Mouse (Mus musculus) MEL (cell line): ENCODE measurements around the gene Ankfn1. TPM values are rescaled to one million over a fixed set of nuclear protein-coding genes. Genes with fewer than 3 reads are reported as not detected.

Experiments used
- DNase-seq: peaks from one replicate; pipeline ENCODE4 v3.0.0; 2011; ENCODE audit warnings: low read depth, low spot score
- H3K27ac ChIP-seq: 2 replicates; pipeline ENCODE4 v1.5.1; 2012; ENCODE audit warnings: low read depth, mild to moderate bottlenecking, control low read depth, low read length, moderate library complexity; ENCODE audit not compliant: control insufficient read depth
- H3K27me3 ChIP-seq, 2 experiments: fragments of 150-350 bp in 1 of 2; sonication (generic) in 1 of 2; 2 replicates each; pipeline ENCODE4 v1.6.1; 2012; ENCODE audit warnings: low read length in 2 of 2, mild to moderate bottlenecking in 2 of 2, improper control_type of control experiment in 1 of 2, moderate library complexity in 1 of 2; ENCODE audit not compliant: insufficient read depth in 2 of 2, control insufficient read depth in 1 of 2
- H3K36me3 ChIP-seq, 2 experiments: 2 replicates each; pipeline ENCODE4 v1.6.1; 2012 to 2014; ENCODE audit warnings: low read length in 2 of 2, improper control_type of control experiment in 1 of 2, inconsistent platforms in 1 of 2, mild to moderate bottlenecking in 1 of 2; ENCODE audit not compliant: insufficient read depth in 2 of 2, control insufficient read depth in 1 of 2
- H3K4me1 ChIP-seq, 2 experiments: fragments of 150-350 bp in 1 of 2; sonication (generic) in 1 of 2; 2 replicates each; pipeline ENCODE4 v1.6.1; 2012; ENCODE audit warnings: low read length in 2 of 2, improper control_type of control experiment in 1 of 2, mild to moderate bottlenecking in 1 of 2; ENCODE audit not compliant: insufficient read depth in 2 of 2, control insufficient read depth in 1 of 2
- H3K4me3 ChIP-seq, 2 experiments: fragments of 150-350 bp in 1 of 2; sonication (generic) in 1 of 2; 2 replicates each; pipeline ENCODE4 v1.5.1; 2012; ENCODE audit warnings: low read depth in 2 of 2, low read length in 2 of 2, mild to moderate bottlenecking in 2 of 2, moderate library complexity in 2 of 2, control low read depth in 1 of 2, improper control_type of control experiment in 1 of 2; ENCODE audit not compliant: control insufficient read depth in 1 of 2, insufficient read depth in 1 of 2
- H3K79me2 ChIP-seq: 2 replicates; pipeline ENCODE4 v1.6.1; 2012; ENCODE audit warnings: mild to moderate bottlenecking, low read length, moderate library complexity; ENCODE audit not compliant: control insufficient read depth, poor library complexity, insufficient read depth
- H3K9ac ChIP-seq: 2 replicates; pipeline ENCODE4 v1.6.1; 2012; ENCODE audit warnings: low read depth, mild to moderate bottlenecking, control low read depth, low read length, moderate library complexity; ENCODE audit not compliant: control insufficient read depth, poor library complexity, severe bottlenecking
- H3K9me3 ChIP-seq: fragments of 150-350 bp; sonication (generic); replicated peaks from 2 replicates; pipeline ENCODE4 v1.6.1; 2012; ENCODE audit warnings: mild to moderate bottlenecking, low read length, improper control_type of control experiment, moderate library complexity; ENCODE audit not compliant: insufficient read depth
- BHLHE40 ChIP-seq: IDR thresholded peaks from 2 replicates; pipeline ENCODE4 v1.6.1; 2012; ENCODE audit warnings: low read depth, mild to moderate bottlenecking, inconsistent platforms, low read length, improper control_type of control experiment, borderline replicate concordance
- CHD1 ChIP-seq: IDR thresholded peaks from 2 replicates; pipeline ENCODE4 v1.6.1; 2012; ENCODE audit warnings: low read depth, mild to moderate bottlenecking, inconsistent platforms, low read length, improper control_type of control experiment
- CTCF ChIP-seq, 3 experiments: IDR thresholded peaks in 2 of 3; conservative IDR thresholded peaks in 1 of 3; 2 replicates each; pipeline ENCODE4 v1.5.1; 2011 to 2012; ENCODE audit warnings: low read length in 3 of 3, low read depth in 2 of 3, mild to moderate bottlenecking in 2 of 3, improper control_type of control experiment in 1 of 3, inconsistent platforms in 1 of 3, mixed read lengths in 1 of 3, moderate library complexity in 1 of 3; ENCODE audit not compliant: control insufficient read depth in 1 of 3, insufficient read depth in 1 of 3, poor library complexity in 1 of 3, severe bottlenecking in 1 of 3
- E2F4 ChIP-seq: IDR thresholded peaks from 2 replicates; pipeline ENCODE4 v1.6.1; 2011; ENCODE audit warnings: low read depth, low read length, improper control_type of control experiment, borderline replicate concordance
- EP300 ChIP-seq, 2 experiments: IDR thresholded peaks; 2 replicates each; pipeline ENCODE4 v1.6.1; 2011; ENCODE audit warnings: improper control_type of control experiment in 2 of 2, low read length in 2 of 2, low read depth in 1 of 2, mild to moderate bottlenecking in 1 of 2
- ETS1 ChIP-seq: IDR thresholded peaks from 2 replicates; pipeline ENCODE4 v1.6.1; 2012; ENCODE audit warnings: low read depth, mild to moderate bottlenecking, inconsistent platforms, low read length, improper control_type of control experiment, moderate library complexity
- GATA1 ChIP-seq: IDR thresholded peaks from 2 replicates; pipeline ENCODE4 v1.6.1; 2011; ENCODE audit warnings: low read depth, low read length, improper control_type of control experiment
- KAT2A ChIP-seq: conservative IDR thresholded peaks from 2 replicates; pipeline ENCODE4 v1.6.1; 2012; ENCODE audit warnings: low read depth, low read length, improper control_type of control experiment, inconsistent platforms
- MAZ ChIP-seq: IDR thresholded peaks from 2 replicates; pipeline ENCODE4 v1.6.1; 2012; ENCODE audit warnings: low read depth, mild to moderate bottlenecking, inconsistent platforms, low read length, improper control_type of control experiment
- MEF2A ChIP-seq: IDR thresholded peaks from 2 replicates; pipeline ENCODE4 v1.6.1; 2014; ENCODE audit warnings: low read depth, mild to moderate bottlenecking, inconsistent platforms, low read length, improper control_type of control experiment; ENCODE audit not compliant: poor library complexity, insufficient replicate concordance, severe bottlenecking; ENCODE audit errors: extremely low read depth
- MYB ChIP-seq: IDR thresholded peaks from 2 replicates; pipeline ENCODE4 v1.6.1; 2011; ENCODE audit warnings: mild to moderate bottlenecking, low read depth, low read length, improper control_type of control experiment
- NELFE ChIP-seq: IDR thresholded peaks from 2 replicates; pipeline ENCODE4 v1.6.1; 2011; ENCODE audit warnings: low read depth, low read length, improper control_type of control experiment
- NRF1 ChIP-seq: IDR thresholded peaks from 2 replicates; pipeline ENCODE4 v1.6.1; 2014; ENCODE audit warnings: low read depth, mild to moderate bottlenecking, inconsistent platforms, low read length, improper control_type of control experiment, moderate library complexity; ENCODE audit not compliant: poor library complexity, insufficient read depth, severe bottlenecking
- POLR2AphosphoS2 ChIP-seq: IDR thresholded peaks from 2 replicates; pipeline ENCODE4 v1.6.1; 2011; ENCODE audit warnings: low read length, improper control_type of control experiment
- POLR2AphosphoS5 ChIP-seq: IDR thresholded peaks from 2 replicates; pipeline ENCODE4 v1.6.1; 2012; ENCODE audit warnings: low read depth, borderline replicate concordance, mild to moderate bottlenecking, inconsistent platforms, low read length, moderate library complexity, mixed read lengths
- RAD21 ChIP-seq: IDR thresholded peaks from 2 replicates; pipeline ENCODE4 v1.6.1; 2011; ENCODE audit warnings: mild to moderate bottlenecking, low read depth, low read length, improper control_type of control experiment
- RCOR1 ChIP-seq: IDR thresholded peaks from 2 replicates; pipeline ENCODE4 v1.6.1; 2012; ENCODE audit warnings: low read depth, mild to moderate bottlenecking, inconsistent platforms, low read length, improper control_type of control experiment
- SIN3A ChIP-seq: IDR thresholded peaks from 2 replicates; pipeline ENCODE4 v1.6.1; 2012; ENCODE audit warnings: low read length, improper control_type of control experiment, inconsistent platforms
- SMC3 ChIP-seq: IDR thresholded peaks from 2 replicates; pipeline ENCODE4 v1.6.1; 2011; ENCODE audit warnings: low read depth, low read length, improper control_type of control experiment
- TAL1 ChIP-seq: IDR thresholded peaks from 2 replicates; pipeline ENCODE4 v1.6.1; 2012; ENCODE audit warnings: mild to moderate bottlenecking, inconsistent platforms, low read length, moderate library complexity, mixed read lengths
- TCF12 ChIP-seq: IDR thresholded peaks from 2 replicates; pipeline ENCODE4 v1.6.1; 2014; ENCODE audit warnings: low read depth, mild to moderate bottlenecking, inconsistent platforms, low read length, improper control_type of control experiment, moderate library complexity
- UBTF ChIP-seq: IDR thresholded peaks from 2 replicates; pipeline ENCODE4 v1.6.1; 2012; ENCODE audit warnings: low read depth, mild to moderate bottlenecking, inconsistent platforms, low read length, improper control_type of control experiment, moderate library complexity, borderline replicate concordance; ENCODE audit not compliant: insufficient read depth
- ZC3H11A ChIP-seq: IDR thresholded peaks from 2 replicates; pipeline ENCODE4 v1.6.1; 2012; ENCODE audit warnings: low read depth, mild to moderate bottlenecking, inconsistent platforms, low read length, improper control_type of control experiment
- ZKSCAN1 ChIP-seq: IDR thresholded peaks from 2 replicates; pipeline ENCODE4 v1.6.1; 2012; ENCODE audit warnings: low read depth, mild to moderate bottlenecking, inconsistent platforms, low read length, improper control_type of control experiment, moderate library complexity
- ZMIZ1 ChIP-seq: IDR thresholded peaks from 2 replicates; pipeline ENCODE4 v1.6.1; 2012; ENCODE audit warnings: low read depth, mild to moderate bottlenecking, inconsistent platforms, low read length, improper control_type of control experiment, moderate library complexity
- ZNF384 ChIP-seq: IDR thresholded peaks from 2 replicates; pipeline ENCODE4 v1.6.1; 2012; ENCODE audit warnings: low read depth, mild to moderate bottlenecking, inconsistent platforms, low read length, improper control_type of control experiment
- polyA plus RNA-seq, 2 experiments: library from polyadenylated mRNA; stranded (reverse) in 1 of 2; unstranded in 1 of 2; fragments of >175 nt in 1 of 2; fragments of >200 nt in 1 of 2; gene quantifications; 2 replicates each; pipeline versions ENCODE4 v1.2.1 to v1.2.4; 2012; ENCODE audit warnings: low replicate concordance in 2 of 2, low read depth in 1 of 2; ENCODE audit not compliant: insufficient read length in 2 of 2, insufficient read depth in 1 of 2, missing spikeins in 1 of 2
- total RNA-seq: library from RNA; depleted of rRNA; stranded (reverse); fragments of 300-350 nt; gene quantifications from 2 replicates; pipeline ENCODE4 v1.2.3, GENCODE M21; 2012

The Ankfn1 gene
- total and polyA plus RNA-seq, 3 experiments = not detected

DNA sequence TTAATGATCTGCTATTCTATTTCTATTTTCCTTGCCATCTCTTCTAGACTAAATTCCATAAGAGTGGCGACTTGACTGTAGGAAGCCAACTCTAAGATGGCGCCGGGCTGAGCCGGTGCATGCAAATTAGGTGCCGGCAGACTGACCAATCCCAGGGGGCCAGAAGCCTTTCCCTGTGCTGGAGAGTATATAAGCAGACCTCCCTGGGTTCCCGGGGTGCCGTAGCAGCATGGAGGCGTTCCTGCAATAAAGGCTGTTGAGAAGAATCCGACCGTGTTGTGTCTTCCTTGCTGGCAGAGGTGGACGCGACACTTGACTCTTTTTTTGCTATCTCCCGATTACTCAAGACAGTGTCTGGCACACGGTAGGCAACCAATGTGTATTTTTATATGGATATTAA is 374.0 kb downstream of the Ankfn1 start:
- no peaks in the 10 kb centered on the region for H3K36me3 ChIP-seq
- H3K79me2 ChIP-seq = no peaks in the 10 kb centered on the region
- DNase-seq = no peak
- no peaks in the 10 kb centered on the region for H3K4me1 ChIP-seq
- H3K27me3 ChIP-seq = no peaks in the 10 kb centered on the region; a peak in 1 of 4 replicates
- no peaks in the 10 kb centered on the region for H3K9me3 ChIP-seq
- no peak for TF ChIP-seq MAZ
- no peak for TF ChIP-seq POLR2AphosphoS2
- TF ChIP-seq E2F4 = no peak
- TF ChIP-seq TCF12 = no peak
- no peak for TF ChIP-seq SIN3A
- TF ChIP-seq KAT2A = no peak
- no peak for TF ChIP-seq MYB
- no peak for TF ChIP-seq GATA1
- TF ChIP-seq NRF1 = no peak
- TF ChIP-seq BHLHE40 = no peak
- TF ChIP-seq ZKSCAN1 = no peak
- no peak for TF ChIP-seq ZNF384
- TF ChIP-seq ETS1 = no peak
- TF ChIP-seq CHD1 = no peak
- TF ChIP-seq MEF2A = no peak
- no peak for TF ChIP-seq RCOR1
- TF ChIP-seq ZMIZ1 = no peak
- H3K9ac ChIP-seq = no peak overlapping the region
- no peak overlapping the region for H3K4me3 ChIP-seq
- H3K27ac ChIP-seq = no peak overlapping the region

DNA sequence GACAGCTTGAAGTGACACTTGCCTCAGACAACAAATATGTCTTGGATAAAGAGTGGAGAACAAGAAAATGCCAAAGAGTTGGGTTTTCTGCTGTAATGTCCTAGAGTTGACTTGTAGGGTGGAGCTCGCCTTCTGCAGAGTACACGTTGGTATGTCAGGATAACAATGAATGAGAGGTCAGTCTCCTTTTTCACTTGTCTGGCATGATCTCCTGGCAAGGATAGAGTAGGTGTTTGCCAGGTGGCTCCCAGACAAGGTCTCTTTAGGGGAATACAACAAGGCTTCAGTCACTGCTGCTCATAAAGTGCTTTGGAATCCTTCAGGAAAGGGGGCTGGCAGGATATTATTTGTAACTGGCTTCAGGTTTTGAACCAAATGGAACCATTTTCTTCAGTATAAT is 388.6 kb downstream of the Ankfn1 start:
- DNase-seq = no peak
- TF ChIP-seq CTCF (IDR thresholded peaks at IDR 0.05 in 2 of 3, conservative IDR thresholded peaks at IDR 0.05 in 1 of 3; ENCODE audit: control insufficient read depth in 1 of 3, insufficient read depth in 1 of 3, low read depth in 2 of 3, low read length in 3 of 3, poor library complexity in 1 of 3, severe bottlenecking in 1 of 3) (no peak), E2F4 (no peak), BHLHE40 (no peak), MYB (no peak), NRF1 (no peak), ZKSCAN1 (no peak), MEF2A (no peak), POLR2AphosphoS5 (no peak), ZC3H11A (no peak), MAZ (no peak), SMC3 (no peak), EP300 (IDR thresholded peaks at IDR 0.05; ENCODE audit: low read depth in 1 of 2, low read length in 2 of 2) (no peak), NELFE (no peak), UBTF (no peak), RCOR1 (no peak), RAD21 (no peak), ETS1 (no peak), TAL1 (no peak)
- Histone ChIP-seq H3K9ac (no peak overlapping the region), H3K4me3 (no peak overlapping the region), H3K4me1 (no peaks in the 10 kb centered on the region), H3K79me2 (no peaks in the 10 kb centered on the region), H3K9me3 (no peaks in the 10 kb centered on the region; the same call in 1 of the 2 replicates), H3K27ac (no peak overlapping the region), H3K36me3 (no peaks in the 10 kb centered on the region), H3K27me3 (no peaks in the 10 kb centered on the region)
